Mouse (Mus musculus): Measurements from ENCODE around the gene H2al1g.

DNA sequence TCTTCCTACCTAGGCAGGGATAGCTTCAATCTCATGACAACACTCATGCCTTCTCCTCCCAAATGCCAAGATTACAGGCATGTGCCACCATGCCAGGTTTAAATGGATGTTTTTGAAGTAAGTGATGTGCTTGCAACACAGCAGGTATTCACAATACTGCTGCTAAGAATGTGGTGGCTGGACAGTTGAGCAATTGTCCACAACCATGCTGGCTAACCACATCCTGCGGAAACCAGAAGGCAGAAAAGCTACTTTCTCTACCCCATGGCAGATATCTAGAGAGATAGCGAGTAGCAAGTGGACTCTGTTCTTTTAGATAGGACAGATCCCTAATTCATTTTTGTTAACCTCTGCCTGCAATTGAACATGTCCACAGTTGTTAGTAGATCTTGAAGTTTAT, 43.2 kb downstream of the H2al1g start:
- no peak for TF ChIP-seq TAL1 (IDR thresholded peaks at IDR 0.05; ENCODE audit: low read length)
- TF ChIP-seq GATA1 (IDR thresholded peaks at IDR 0.05; ENCODE audit: low read length) = no peak
